Mouse (Mus musculus): ENCODE results near the gene Rasal2. TPM values are rescaled to one million over a fixed set of nuclear protein-coding genes. Genes with fewer than 3 reads are reported as not detected.

Gene Rasal2
- total and polyA plus RNA-seq, 3 experiments: 1.5 to 3.2 TPM; not detected in 1

DNA sequence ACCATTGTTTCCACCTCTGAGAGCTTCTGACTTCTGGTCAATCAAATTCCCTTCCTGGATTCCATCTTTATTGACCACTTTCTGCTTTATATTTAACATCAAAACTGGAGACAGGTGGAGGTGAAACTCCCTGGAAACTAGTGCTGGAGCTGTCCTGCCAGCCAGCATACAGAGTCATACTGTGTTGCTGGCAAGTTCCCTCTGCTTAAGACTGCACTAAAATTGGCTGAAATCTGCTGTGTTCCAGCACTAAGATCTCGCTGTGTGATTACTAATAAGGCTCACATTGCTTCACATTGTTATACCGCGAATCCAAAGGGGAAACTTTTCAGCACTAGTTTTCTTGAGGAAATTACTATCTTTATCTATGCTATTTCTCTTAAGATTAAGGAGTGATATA is 267.8 kb downstream of the Rasal2 start:
- Histone ChIP-seq H3K4me1 (ENCODE audit: control insufficient read depth in 1 of 2, insufficient read depth in 2 of 2, low read length in 2 of 2) (no peaks in the 10 kb centered on the region), H3K9ac (ENCODE audit: control insufficient read depth, low read depth, low read length, poor library complexity, severe bottlenecking) (no peak overlapping the region), H3K36me3 (ENCODE audit: control insufficient read depth in 1 of 2, insufficient read depth in 2 of 2, low read length in 2 of 2) (no peaks in the 10 kb centered on the region), H3K9me3 (replicated peaks; ENCODE audit: insufficient read depth, low read length) (no peaks in the 10 kb centered on the region), H3K4me3 (ENCODE audit: control insufficient read depth in 1 of 2, insufficient read depth in 1 of 2, low read depth in 2 of 2, low read length in 2 of 2) (no peak overlapping the region), H3K27me3 (ENCODE audit: control insufficient read depth in 1 of 2, insufficient read depth in 2 of 2, low read length in 2 of 2) (no peaks in the 10 kb centered on the region), H3K27ac (ENCODE audit: control insufficient read depth, low read depth, low read length) (no peak overlapping the region), H3K79me2 (ENCODE audit: control insufficient read depth, insufficient read depth, low read length, poor library complexity) (no peaks in the 10 kb centered on the region)
- TF ChIP-seq UBTF (IDR thresholded peaks at IDR 0.05; ENCODE audit: borderline replicate concordance, insufficient read depth, low read depth, low read length): no peak
- no peak for TF ChIP-seq ZNF384 (IDR thresholded peaks at IDR 0.05; ENCODE audit: low read depth, low read length)
- TF ChIP-seq TAL1 (IDR thresholded peaks at IDR 0.05; ENCODE audit: low read length): no peak
- no peak for TF ChIP-seq ZC3H11A (IDR thresholded peaks at IDR 0.05; ENCODE audit: low read depth, low read length)
- no peak for TF ChIP-seq GATA1 (IDR thresholded peaks at IDR 0.05; ENCODE audit: low read depth, low read length)
- no peak for TF ChIP-seq CHD2 (IDR thresholded peaks at IDR 0.05; ENCODE audit: low read length)
- TF ChIP-seq GABPA (IDR thresholded peaks at IDR 0.05; ENCODE audit: low read depth, low read length): no peak
- TF ChIP-seq BHLHE40 (IDR thresholded peaks at IDR 0.05; ENCODE audit: borderline replicate concordance, low read depth, low read length): no peak
- TF ChIP-seq ELF1 (IDR thresholded peaks at IDR 0.05; ENCODE audit: low read depth, low read length): no peak
- DNase-seq (ENCODE audit: low read depth, low spot score): no peak

DNA sequence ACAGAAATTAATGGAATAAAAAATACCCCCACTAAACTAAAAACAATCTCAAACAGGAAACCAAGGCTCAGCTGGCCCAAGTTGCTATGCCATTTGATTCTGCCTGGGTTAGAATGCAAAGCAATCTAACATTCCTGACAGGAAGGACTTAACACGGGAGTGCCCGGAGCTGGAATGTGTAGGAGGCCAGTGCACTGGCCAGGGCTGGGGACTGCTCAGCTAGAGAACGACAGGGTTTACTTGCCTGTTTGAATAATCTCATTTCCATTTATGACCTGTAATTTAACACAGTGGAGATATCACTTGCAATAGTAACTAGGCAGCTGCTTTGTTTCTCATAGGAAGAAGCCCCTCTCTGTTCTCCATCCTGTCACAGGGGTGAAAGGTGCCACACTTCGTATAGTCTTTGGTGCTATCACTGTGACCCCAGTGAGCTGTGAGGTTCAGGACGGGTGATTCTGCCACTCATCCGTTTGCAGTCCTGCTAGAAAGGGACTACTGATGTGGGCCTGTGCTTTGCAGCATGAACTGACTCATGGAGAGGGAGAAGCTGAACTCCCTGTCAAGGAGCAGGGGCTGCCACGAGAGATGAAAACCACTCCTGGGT is 269.0 kb downstream of the Rasal2 start:
- no peak for TF ChIP-seq RCOR1 (IDR thresholded peaks at IDR 0.05; ENCODE audit: low read depth, low read length)
- no peak for TF ChIP-seq MAX (IDR thresholded peaks at IDR 0.05; ENCODE audit: low read length)
- TF ChIP-seq TCF12 (IDR thresholded peaks at IDR 0.05; ENCODE audit: low read depth, low read length): no peak
- no peak for TF ChIP-seq UBTF (IDR thresholded peaks at IDR 0.05; ENCODE audit: borderline replicate concordance, insufficient read depth, low read depth, low read length)
- no peak for TF ChIP-seq POLR2AphosphoS2 (IDR thresholded peaks at IDR 0.05; ENCODE audit: low read length)
- TF ChIP-seq POLR2AphosphoS5 (IDR thresholded peaks at IDR 0.05; ENCODE audit: borderline replicate concordance, low read depth, low read length): no peak
- TF ChIP-seq ETS1 (IDR thresholded peaks at IDR 0.05; ENCODE audit: low read depth, low read length): no peak
- no peak for TF ChIP-seq GATA1 (IDR thresholded peaks at IDR 0.05; ENCODE audit: low read depth, low read length)
- no peak for TF ChIP-seq ZNF384 (IDR thresholded peaks at IDR 0.05; ENCODE audit: low read depth, low read length)
- TF ChIP-seq POLR2A (IDR thresholded peaks at IDR 0.05; ENCODE audit: control insufficient read depth in 1 of 2, insufficient read depth in 1 of 2, low read depth in 1 of 2, low read length in 2 of 2, poor library complexity in 1 of 2): no peak
- TF ChIP-seq CHD2 (IDR thresholded peaks at IDR 0.05; ENCODE audit: low read length): no peak
- TF ChIP-seq MYC (IDR thresholded peaks at IDR 0.05; ENCODE audit: low read depth, low read length): no peak
- no peak for DNase-seq (ENCODE audit: low read depth, low spot score)
- H3K4me3 ChIP-seq (ENCODE audit: control insufficient read depth in 1 of 2, insufficient read depth in 1 of 2, low read depth in 2 of 2, low read length in 2 of 2): no peak overlapping the region
- no peak overlapping the region for H3K27ac ChIP-seq (ENCODE audit: control insufficient read depth, low read depth, low read length)
- peaks cover 0 to 3% of the 10 kb centered on the region in 2 experiments; a peak in 1 of 4 replicates for H3K4me1 ChIP-seq (ENCODE audit: control insufficient read depth in 1 of 2, insufficient read depth in 2 of 2, low read length in 2 of 2)
- H3K79me2 ChIP-seq (ENCODE audit: control insufficient read depth, insufficient read depth, low read length, poor library complexity): no peaks in the 10 kb centered on the region
- no peaks in the 10 kb centered on the region for H3K27me3 ChIP-seq (ENCODE audit: control insufficient read depth in 1 of 2, insufficient read depth in 2 of 2, low read length in 2 of 2)
- H3K36me3 ChIP-seq (ENCODE audit: control insufficient read depth in 1 of 2, insufficient read depth in 2 of 2, low read length in 2 of 2): no peaks in the 10 kb centered on the region; a peak in 1 of 4 replicates
- no peaks in the 10 kb centered on the region for H3K9me3 ChIP-seq (replicated peaks; ENCODE audit: insufficient read depth, low read length)
- no peak overlapping the region for H3K9ac ChIP-seq (ENCODE audit: control insufficient read depth, low read depth, low read length, poor library complexity, severe bottlenecking)

All from MEL (cell line).